Mouse (Mus musculus) spleen, adult 2 months (tissue): ENCODE measurements around the gene Creb5.

Source experiments
- CTCF ChIP-seq: fragments of 200-500 bp; IDR thresholded peaks from 2 replicates; pipeline ENCODE4 v1.5.1; 2011; ENCODE audit warnings: mild to moderate bottlenecking, inconsistent platforms; ENCODE audit not compliant: insufficient read depth, insufficient read length, insufficient replicate concordance; ENCODE audit errors: extremely low read depth
- POLR2A ChIP-seq: fragments of 200-500 bp; IDR thresholded peaks from 2 replicates; pipeline ENCODE4 v1.6.1; 2011; ENCODE audit warnings: low read depth, low read length, inconsistent platforms

DNA sequence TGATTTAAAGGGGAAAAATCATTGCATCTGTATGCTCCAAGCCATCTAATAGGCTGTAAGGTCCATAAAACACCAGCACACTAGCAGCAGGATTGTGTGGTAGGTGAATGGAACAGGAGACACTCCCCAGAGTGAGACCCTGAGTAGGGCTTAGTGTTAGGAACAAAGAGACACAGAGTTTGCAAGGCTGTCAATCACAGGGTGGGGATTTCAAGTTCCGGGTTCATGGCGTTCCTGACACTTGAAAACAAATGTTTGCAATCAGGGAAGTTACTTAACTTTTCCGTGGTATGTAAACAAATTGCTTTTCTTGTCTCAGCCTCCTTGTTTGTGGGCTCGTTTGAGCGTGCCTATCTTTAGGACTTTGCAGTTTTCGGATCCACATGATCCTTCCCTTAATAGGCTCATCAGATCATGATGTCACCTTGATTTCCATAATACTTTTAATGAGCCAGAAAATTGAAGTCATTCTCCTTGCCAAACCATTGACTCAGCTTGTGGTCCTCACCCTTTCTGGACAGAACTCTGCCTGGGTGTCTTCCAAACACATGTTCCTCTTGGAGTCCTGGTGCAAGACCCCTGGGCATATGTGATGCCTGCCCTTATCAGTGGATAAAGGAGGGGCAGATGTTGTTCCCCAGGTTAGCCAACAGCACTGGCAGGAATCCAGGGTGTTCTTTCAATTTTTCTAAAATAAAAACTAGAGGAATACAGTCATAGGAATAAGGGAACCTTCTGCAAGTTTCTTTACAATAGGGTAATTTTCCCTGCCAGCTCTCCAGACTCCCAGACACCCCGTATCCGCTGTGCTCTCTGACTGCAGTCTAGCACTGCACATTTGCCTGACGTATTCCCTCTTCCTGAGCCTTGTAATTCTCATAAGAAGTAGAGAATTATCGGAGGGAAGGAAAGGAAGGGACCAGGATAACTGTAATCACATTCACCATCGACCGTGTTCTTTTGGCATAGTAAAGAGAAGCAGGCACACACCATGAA, 175.0 kb downstream of the Creb5 start:
- TF ChIP-seq CTCF (no peak), POLR2A (no peak)
